Mouse (Mus musculus): ENCODE results near the gene Nrip1. TPM values are rescaled to one million over a fixed set of nuclear protein-coding genes. Genes with fewer than 3 reads are reported as not detected.

The Nrip1 gene
- total RNA-seq, 2 experiments from 2014 or later, result 37.3 to 41.4 TPM

- DNase-seq, result no peak
Measured at GRCm38 (mm10) chr16:76276271-76276670, 97.4 kb downstream of the Nrip1 start.

- no peak for DNase-seq
Measured at GRCm38 (mm10) chr16:76275584-76275983, 98.0 kb downstream of the Nrip1 start.

GRCm38 (mm10) chr16:76275166-76275565, 98.5 kb downstream of the Nrip1 start:
- DNase-seq, result no peak

GRCm38 (mm10) chr16:76266635-76267268, 106.9 kb downstream of the Nrip1 start:
- DNase-seq, result no peak

GRCm38 (mm10) chr16:76265874-76266273, 107.8 kb downstream of the Nrip1 start:
- no peak for DNase-seq

GRCm38 (mm10) chr16:76265301-76265700, 108.3 kb downstream of the Nrip1 start:
- no peak for DNase-seq

GRCm38 (mm10) chr16:76263393-76263792, 110.2 kb downstream of the Nrip1 start:
- DNase-seq, result no peak

- no peak for DNase-seq
Measured at GRCm38 (mm10) chr16:76260296-76260695, 113.3 kb downstream of the Nrip1 start.

- DNase-seq, result no peak
Measured at GRCm38 (mm10) chr16:76251826-76252225, 121.8 kb downstream of the Nrip1 start.

GRCm38 (mm10) chr16:76249345-76250091, 124.1 kb downstream of the Nrip1 start:
- DNase-seq, result no peak

GRCm38 (mm10) chr16:76242850-76243249, 130.8 kb downstream of the Nrip1 start:
- no peak for DNase-seq

GRCm38 (mm10) chr16:76241266-76241665, 132.4 kb downstream of the Nrip1 start:
- no peak for DNase-seq

GRCm38 (mm10) chr16:76239353-76239752, 134.3 kb downstream of the Nrip1 start:
- no peak for DNase-seq

- DNase-seq, result no peak
Measured at GRCm38 (mm10) chr16:76238784-76239183, 134.8 kb downstream of the Nrip1 start.

All from gastrocnemius, postnatal 10 days (tissue).